Mouse (Mus musculus) left cerebral cortex, adult 8-10 months (tissue): Measurements from ENCODE around the gene Txnip. TPM values are rescaled to one million over a fixed set of nuclear protein-coding genes. Genes with fewer than 3 reads are reported as not detected.

ENCODE experiments used
- DNase-seq, 2 experiments: peaks; one replicate each; pipeline ENCODE4 v3.0.0; 2022; ENCODE audit warnings: low spot score in 2 of 2
- total RNA-seq, 4 experiments: library from RNA; stranded (reverse); gene quantifications; 2 replicates each; pipeline ENCODE4 v1.2.4; 2022

Txnip gene
- total RNA-seq, 4 experiments from 2014 or later = 21.7 to 37.3 (median 26.8) TPM

- no peak for DNase-seq
Observed at GRCm38 (mm10) chr3:96566661-96567450, 9.1 kb downstream of the Txnip start.

- no peak for DNase-seq
Observed at GRCm38 (mm10) chr3:96568605-96569004, 10.8 kb downstream of the Txnip start.

- no peak for DNase-seq
Observed at GRCm38 (mm10) chr3:96569506-96569905, 11.7 kb downstream of the Txnip start.

GRCm38 (mm10) chr3:96569966-96570605 is 12.3 kb downstream of the Txnip start:
- DNase-seq = no peak

GRCm38 (mm10) chr3:96570643-96571042 is 12.9 kb downstream of the Txnip start:
- no peak for DNase-seq

GRCm38 (mm10) chr3:96571336-96571735 is 13.6 kb downstream of the Txnip start:
- no peak for DNase-seq

GRCm38 (mm10) chr3:96571896-96572698 is 14.3 kb downstream of the Txnip start:
- DNase-seq = no peak

- DNase-seq = no peak
Observed at GRCm38 (mm10) chr3:96573611-96574511, 16.1 kb downstream of the Txnip start.

GRCm38 (mm10) chr3:96575272-96575984 is 17.7 kb downstream of the Txnip start:
- DNase-seq = no peak

- no peak for DNase-seq
Observed at GRCm38 (mm10) chr3:96576005-96576658, 18.4 kb downstream of the Txnip start.

GRCm38 (mm10) chr3:96576690-96577541 is 19.2 kb downstream of the Txnip start, which contains the start of gene Gm16253:
Gm16253 (plus strand) TSS chr3:96576984.
- DNase-seq = peak; percentile 65 to 96

GRCm38 (mm10) chr3:96577566-96577965 is 19.8 kb downstream of the Txnip start:
- no peak for DNase-seq

GRCm38 (mm10) chr3:96578561-96579238 is 20.9 kb downstream of the Txnip start:
- DNase-seq = no peak

GRCm38 (mm10) chr3:96579239-96579750 is 21.5 kb downstream of the Txnip start:
- DNase-seq = no peak

GRCm38 (mm10) chr3:96579885-96580454 is 22.2 kb downstream of the Txnip start:
- DNase-seq = peak; percentile 83 to 84

- no peak for DNase-seq
Observed at GRCm38 (mm10) chr3:96581141-96581540, 23.4 kb downstream of the Txnip start.

- no peak for DNase-seq
Observed at GRCm38 (mm10) chr3:96581771-96582515, 24.2 kb downstream of the Txnip start.
